Mouse (Mus musculus) CD4-positive, CD25-positive, alpha-beta regulatory T cell, adult 4 months (primary cell): ENCODE results near the gene Hormad2. TPM values are rescaled to one million over a fixed set of nuclear protein-coding genes. Genes with fewer than 3 reads are reported as not detected.

ENCODE experiments used
- ATAC-seq: one replicate; pipeline ENCODE4 v1.8.0; 2017
- polyA plus RNA-seq, 2 experiments: library from polyadenylated mRNA; unstranded; fragments of 100-300 nt; shearing (Covaris generic); gene quantifications; one replicate each; pipeline ENCODE4 v1.2.1; 2017

Hormad2 gene
- polyA plus RNA-seq, 2 experiments from 2014 or later: 0.42 to 0.98 TPM

- no peak for ATAC-seq
These were observed 138.5 kb downstream of the Hormad2 start for GRCm38 (mm10) chr11:4302363-4302913.

DNA sequence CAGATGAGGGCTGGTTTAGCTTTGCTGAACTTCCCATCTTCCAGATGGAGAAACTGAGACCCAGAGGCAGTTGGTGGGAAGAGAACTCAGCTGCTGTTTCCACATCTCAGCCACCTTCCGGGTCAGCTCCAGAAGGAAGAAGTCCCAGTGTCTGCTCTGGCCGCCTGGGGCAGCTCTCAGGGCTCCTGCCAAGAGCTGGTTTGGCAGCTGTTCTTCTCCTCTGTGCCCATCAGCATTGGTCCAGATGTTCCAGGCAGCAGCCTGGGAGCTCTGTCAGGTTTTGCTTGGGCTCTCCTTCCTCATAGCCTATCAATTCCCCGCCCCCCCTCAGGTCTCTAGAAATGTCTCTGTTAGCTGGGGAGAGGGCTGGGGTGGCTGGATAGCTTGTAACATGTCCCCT lies 140.2 kb downstream of the Hormad2 start:
- no peak for ATAC-seq

GRCm38 (mm10) chr11:4299735-4300474 lies 141.0 kb downstream of the Hormad2 start:
- no peak for ATAC-seq

DNA sequence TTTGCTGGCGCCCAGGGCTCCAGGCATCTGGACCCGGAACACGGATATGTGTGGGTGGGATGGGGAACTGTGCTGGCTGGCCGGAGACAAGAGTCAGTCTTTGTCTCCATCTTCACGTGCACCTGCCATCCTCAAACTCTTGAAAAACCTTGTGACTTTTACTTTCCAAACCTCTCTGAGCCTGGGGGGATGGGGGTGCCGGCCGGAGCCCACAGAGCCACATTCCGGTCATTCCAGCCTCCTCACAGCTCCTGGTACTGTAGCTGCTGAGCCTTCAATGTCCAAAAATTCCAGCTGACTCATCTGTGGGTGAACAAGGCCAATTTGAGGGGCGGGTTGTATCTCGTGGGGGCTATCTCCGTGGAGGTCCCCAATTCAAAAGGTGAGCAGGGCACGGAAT lies 141.7 kb downstream of the Hormad2 start:
- no peak for ATAC-seq

GRCm38 (mm10) chr11:4298615-4299014 lies 142.3 kb downstream of the Hormad2 start:
- ATAC-seq: no peak

DNA sequence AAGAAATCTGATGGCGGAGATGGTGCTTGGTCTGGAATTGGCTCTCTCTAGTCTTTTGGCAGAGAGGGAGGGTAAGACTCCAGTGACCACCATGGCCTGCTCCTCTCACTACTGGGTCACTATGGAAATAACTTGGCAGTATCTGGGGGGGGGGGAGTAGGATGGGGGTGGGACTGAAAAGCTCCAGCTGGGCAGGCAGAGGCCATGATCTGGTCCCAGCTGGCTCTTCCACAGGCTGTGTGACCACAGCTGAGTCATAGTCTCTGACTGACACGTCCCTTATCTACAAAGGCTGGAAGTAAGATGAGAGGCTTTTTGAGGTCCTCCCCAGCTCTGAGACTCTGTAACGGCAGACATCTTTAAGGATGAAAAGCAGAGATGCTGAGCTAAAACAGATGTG lies 143.2 kb downstream of the Hormad2 start:
- ATAC-seq: no peak

- ATAC-seq: no peak
These were observed 144.2 kb downstream of the Hormad2 start for GRCm38 (mm10) chr11:4296610-4297275.

Other genes with a start within 250 kb of the Hormad2 start
- 10 to 100 TPM; 32.3 to 51.9 TPM for gene Castor1, start 222.9 kb downstream of the Hormad2 start, polyA plus RNA-seq
- gene Osm, start 204.7 kb downstream of the Hormad2 start, polyA plus RNA-seq: 10 to 100 TPM; 18.6 to 22.8 TPM
- gene Lif, start 183.5 kb downstream of the Hormad2 start, polyA plus RNA-seq: 1 to 10 TPM; 1.8 to 2.7 TPM
- 10 to 100 TPM; 34.7 to 42.2 TPM for gene Mtmr3, start 153.8 kb upstream of the Hormad2 start, polyA plus RNA-seq
- not detected for gene Gm11032, start 179.0 kb upstream of the Hormad2 start, polyA plus RNA-seq
- 10 to 100 TPM; 30.6 to 51.0 TPM for gene Ascc2, start 196.6 kb upstream of the Hormad2 start, polyA plus RNA-seq